Mouse (Mus musculus) embryonic facial prominence, embryonic 14.5 days (tissue): ENCODE data around the gene Mrps17. TPM values are rescaled to one million over a fixed set of nuclear protein-coding genes. Genes with fewer than 3 reads are reported as not detected.
A peak's percentile ranks its signal among the peaks of the same experiment; 100 is the strongest.
"Not testable (repeated sequence)": the region's sequence is repeated elsewhere in the genome, so short reads cannot be mapped to it uniquely, and the experiment has no call there.

ENCODE experiments used
- ATAC-seq: fragments of 200-750 bp; cut with Nextera tagmentation; 2 replicates; pipeline ENCODE4 v1.8.0; 2017; ENCODE audit warnings: low read depth, moderate number of reproducible peaks, moderate TSS enrichment
- DNase-seq: peaks from one replicate; pipeline ENCODE4 v3.0.0-alpha.2; 2015; ENCODE audit warnings: low spot score
- H3K27ac ChIP-seq: fragments of 300-500 bp; sonication (generic); replicated peaks from 2 replicates; pipeline ENCODE4 v1.5.1; 2014; ENCODE audit warnings: low read depth, mild to moderate bottlenecking, low read length, moderate library complexity
- H3K27me3 ChIP-seq: fragments of 300-500 bp; sonication (generic); replicated peaks from 2 replicates; pipeline ENCODE4 v1.6.1; 2014; ENCODE audit warnings: low read length; ENCODE audit not compliant: control insufficient read depth, insufficient read depth
- H3K36me3 ChIP-seq: fragments of 300-500 bp; sonication (generic); 2 replicates; pipeline ENCODE4 v1.6.1; 2014; ENCODE audit warnings: low read length, mixed read lengths; ENCODE audit not compliant: control insufficient read depth, insufficient read depth
- H3K4me1 ChIP-seq: fragments of 300-500 bp; sonication (generic); 2 replicates; pipeline ENCODE4 v1.6.1; 2014; ENCODE audit warnings: antibody characterized with exemption, low read length; ENCODE audit not compliant: control insufficient read depth, insufficient read depth
- H3K4me2 ChIP-seq: fragments of 300-500 bp; sonication (generic); 2 replicates; pipeline ENCODE4 v1.6.1; 2014; ENCODE audit warnings: low read depth, mild to moderate bottlenecking, low read length, moderate library complexity, mixed read lengths
- H3K4me3 ChIP-seq: fragments of 300-500 bp; sonication (generic); 2 replicates; pipeline ENCODE4 v1.5.1; 2014; ENCODE audit warnings: low read depth, mild to moderate bottlenecking, low read length
- H3K9ac ChIP-seq: fragments of 300-500 bp; sonication (generic); 2 replicates; pipeline ENCODE4 v1.6.1; 2014; ENCODE audit warnings: low read depth, mild to moderate bottlenecking, low read length, moderate library complexity, mixed read lengths
- H3K9me3 ChIP-seq: fragments of 300-500 bp; sonication (generic); 2 replicates; pipeline ENCODE4 v1.6.1; 2016; ENCODE audit warnings: low read length; ENCODE audit not compliant: control insufficient read depth
- WGBS: fragments of 180-500 bp; shearing (Covaris S2); extraction: QIAGEN DNeasy Blood & Tissue Kit; methylation state at CpG from one replicate; pipeline ENCODE4 v1.1.7; 2014; 5-methylcytosine and 5-hydroxymethylcytosine counted together
- polyA plus RNA-seq: library from polyadenylated mRNA; unstranded; fragments of >200 nt; fragmentation: Nextera tagmentation; extraction: Ambion mirVana; gene quantifications from 2 replicates; pipeline ENCODE4 v1.2.1, GENCODE M21; 2014

The Mrps17 gene
- polyA plus RNA-seq = 196 and 210 TPM in 2 replicates

DNA sequence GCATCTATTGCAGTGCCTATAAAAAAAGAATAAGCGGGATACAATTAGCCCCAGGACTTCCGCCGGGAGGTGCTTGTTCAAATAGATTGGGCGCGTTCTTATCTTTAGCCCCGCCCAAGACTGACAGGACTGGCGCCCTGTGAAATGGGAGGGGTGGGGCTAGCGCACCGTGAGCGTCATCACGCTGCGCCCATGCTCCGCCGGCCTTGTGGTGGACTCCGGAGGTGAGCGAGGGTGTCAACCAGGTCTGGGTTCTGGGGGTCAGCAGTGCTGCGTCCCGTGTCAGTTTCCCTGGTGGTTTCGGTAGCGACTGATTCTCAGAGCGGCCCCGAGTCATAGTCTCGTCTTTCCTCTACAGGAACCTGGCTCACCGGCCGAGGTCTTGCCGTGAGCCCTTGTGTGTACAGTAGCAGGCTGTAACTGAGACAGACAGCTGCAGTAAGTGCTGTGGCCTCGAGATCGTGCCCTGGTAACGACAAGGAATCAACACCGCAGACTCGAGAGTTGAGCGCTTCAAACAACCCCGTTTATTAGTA is at the start of gene Mrps17:
Gene Mrps17, plus strand, starts transcription at position 172 of the 536 bp plus-strand sequence.
- no peak within 1 kb of the TSS; the same call in 1 of the 2 replicates for H3K27ac ChIP-seq
- ATAC-seq = peak; percentile 98
- under 1% methylated on average over 33 of the region's 33 CpGs for WGBS
- no peaks in the 10 kb centered on the region for H3K9me3 ChIP-seq
- peaks cover 37% of the 10 kb centered on the region for H3K36me3 ChIP-seq
- peaks cover 5% of the 10 kb centered on the region; the same call in 1 of the 2 replicates for H3K4me1 ChIP-seq
- H3K4me3 ChIP-seq = peak within 1 kb of the TSS; percentile 90
- H3K9ac ChIP-seq = peak within 1 kb of the TSS; percentile 88
- peak within 1 kb of the TSS; percentile 75 for H3K4me2 ChIP-seq
- no peaks in the 10 kb centered on the region for H3K27me3 ChIP-seq
- DNase-seq = peak; percentile 98

DNA sequence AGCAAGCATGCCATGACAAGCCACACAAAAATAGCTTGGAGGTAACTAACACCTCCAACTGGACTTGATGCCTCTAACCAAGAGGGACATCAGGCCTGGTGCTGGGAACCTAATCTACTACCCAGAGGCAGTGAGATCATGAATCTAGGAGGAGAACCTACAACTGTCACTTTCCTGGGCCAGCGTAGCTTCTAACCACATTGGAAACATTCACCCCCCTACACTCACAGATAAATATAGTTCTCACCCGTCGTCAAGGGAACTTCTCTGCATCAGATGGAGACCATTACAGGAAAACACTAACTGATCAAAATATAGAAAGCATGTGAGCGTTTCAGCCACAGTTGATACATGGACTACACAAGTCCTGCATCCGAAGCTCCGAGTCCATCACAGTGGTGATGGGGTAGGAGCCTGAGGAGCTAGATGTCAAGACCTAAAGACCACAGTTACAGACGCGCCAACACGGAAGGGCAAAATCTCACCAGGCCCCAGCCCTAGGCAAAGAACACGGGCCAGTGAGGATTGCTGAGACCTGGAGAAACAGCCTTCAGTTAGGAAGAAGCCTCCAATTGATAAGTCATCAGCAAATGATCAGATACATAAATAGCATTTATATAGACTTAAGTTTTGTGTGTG is 48.9 kb upstream of the Mrps17 start:
- no peak overlapping the region for H3K9ac ChIP-seq
- no peak overlapping the region for H3K4me3 ChIP-seq
- H3K36me3 ChIP-seq = no peaks in the 10 kb centered on the region
- no peak overlapping the region for H3K4me2 ChIP-seq
- no peak for DNase-seq
- no peak overlapping the region for H3K27ac ChIP-seq
- H3K9me3 ChIP-seq = no peaks in the 10 kb centered on the region
- peaks cover 9% of the 10 kb centered on the region; the same call in 1 of the 2 replicates for H3K4me1 ChIP-seq
- ATAC-seq = no peak
- no peaks in the 10 kb centered on the region for H3K27me3 ChIP-seq
- 92% methylated on average over 10 of the region's 10 CpGs for WGBS

DNA sequence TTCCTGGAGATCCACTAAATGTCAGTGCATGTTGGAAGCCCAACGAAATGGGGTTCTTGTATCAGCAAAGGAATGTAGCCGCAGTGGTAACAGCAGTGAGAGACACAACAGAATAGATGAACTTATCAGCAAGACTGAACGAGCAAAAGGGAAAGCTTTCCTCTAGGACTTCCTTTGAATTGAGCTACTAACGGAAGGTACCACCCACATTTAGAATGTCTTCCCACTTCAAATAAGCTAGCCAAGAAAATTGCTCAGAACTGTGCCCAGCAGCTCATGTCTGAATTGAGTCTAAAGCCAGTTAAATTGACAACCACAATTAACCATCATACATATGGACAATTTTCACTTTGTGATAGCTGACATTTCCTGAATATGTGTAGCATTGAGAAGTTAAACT is 47.4 kb upstream of the Mrps17 start:
- Histone ChIP-seq H3K9me3 (no peaks in the 10 kb centered on the region), H3K4me3 (no peak overlapping the region), H3K36me3 (no peaks in the 10 kb centered on the region), H3K27me3 (no peaks in the 10 kb centered on the region), H3K4me1 (peaks cover 9% of the 10 kb centered on the region; the same call in 1 of the 2 replicates), H3K4me2 (no peak overlapping the region), H3K27ac (no peak overlapping the region), H3K9ac (no peak overlapping the region)
- ATAC-seq = no peak
- 86% methylated on average over 4 of the region's 4 CpGs for WGBS
- DNase-seq = no peak

DNA sequence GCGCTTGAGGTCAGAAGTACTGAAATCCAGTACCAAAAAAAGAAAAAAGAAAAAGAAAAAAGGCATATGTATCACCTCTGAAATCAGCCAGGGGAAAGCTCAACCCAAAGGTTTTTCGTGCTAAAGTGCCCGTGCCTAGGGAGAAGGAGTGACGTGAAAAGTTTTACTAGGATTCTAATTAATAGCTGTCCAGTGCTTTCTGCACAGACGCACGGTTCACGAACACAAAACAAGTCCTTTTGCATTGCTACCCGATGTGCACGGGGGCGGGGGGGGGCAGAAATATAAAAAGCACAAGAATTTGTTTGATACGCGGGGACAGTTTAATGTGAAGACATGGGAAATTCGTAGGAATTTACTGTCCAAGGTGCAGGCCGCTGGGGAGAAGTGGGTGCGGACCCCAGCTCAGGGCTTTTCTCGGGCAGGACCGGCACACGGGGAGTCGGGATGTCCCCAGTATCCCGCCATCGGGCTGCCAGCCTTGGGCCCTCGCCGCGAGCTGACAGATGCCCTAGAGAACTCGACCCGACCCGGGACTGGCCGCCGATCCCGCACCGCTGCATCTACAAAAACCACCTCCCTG is 45.8 kb upstream of the Mrps17 start:
- H3K9ac ChIP-seq = peak overlapping the region; percentile 84
- H3K9me3 ChIP-seq = peaks cover 5% of the 10 kb centered on the region; the same call in 1 of the 2 replicates
- H3K4me1 ChIP-seq = peaks cover 9% of the 10 kb centered on the region; the same call in 1 of the 2 replicates
- H3K27me3 ChIP-seq = no peaks in the 10 kb centered on the region
- ATAC-seq (peak; percentile 47), DNase-seq (no peak)
- WGBS = under 1% methylated on average over 24 of the region's 31 CpGs
- H3K4me3 ChIP-seq = peak overlapping the region; percentile 61
- peak overlapping the region; percentile 56 for H3K4me2 ChIP-seq
- H3K27ac ChIP-seq = no peak overlapping the region
- no peaks in the 10 kb centered on the region for H3K36me3 ChIP-seq

DNA sequence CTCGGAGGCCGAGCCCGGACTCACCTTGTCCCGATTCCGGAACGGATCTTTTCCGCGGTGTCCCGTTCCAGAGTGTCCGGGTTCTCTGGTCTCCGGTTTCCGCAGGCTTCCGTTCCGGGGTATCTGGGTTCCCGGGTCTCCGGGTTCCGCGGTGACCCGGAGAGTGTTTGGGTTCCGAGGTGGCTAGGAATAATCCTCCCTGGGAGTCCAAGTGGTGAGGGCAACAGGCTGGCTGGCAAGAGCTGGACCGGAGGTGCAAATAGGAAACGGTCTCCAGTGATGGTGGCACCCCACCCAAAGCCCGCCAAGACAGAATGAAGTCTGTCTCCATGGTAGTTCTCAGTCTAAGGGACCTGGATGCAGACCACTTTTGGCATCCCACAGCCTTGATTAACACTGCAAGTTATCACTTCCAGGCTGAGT is 45.2 kb upstream of the Mrps17 start, which contains the start of gene Zfp11:
Gene Zfp11, minus strand, starts transcription at position 64 of the 423 bp plus-strand sequence.
- Histone ChIP-seq H3K4me2 (peak within 1 kb of the TSS; percentile 56), H3K4me1 (peaks cover 9% of the 10 kb centered on the region; the same call in 1 of the 2 replicates), H3K9ac (peak within 1 kb of the TSS; percentile 84), H3K4me3 (peak within 1 kb of the TSS; percentile 61), H3K27ac (no peak within 1 kb of the TSS), H3K27me3 (no peaks in the 10 kb centered on the region), H3K9me3 (peaks cover 7% of the 10 kb centered on the region; the same call in 1 of the 2 replicates), H3K36me3 (no peaks in the 10 kb centered on the region)
- ATAC-seq (peak; percentile 94), DNase-seq (peak; percentile 85)
- under 1% methylated on average over 22 of the region's 23 CpGs for WGBS

DNA sequence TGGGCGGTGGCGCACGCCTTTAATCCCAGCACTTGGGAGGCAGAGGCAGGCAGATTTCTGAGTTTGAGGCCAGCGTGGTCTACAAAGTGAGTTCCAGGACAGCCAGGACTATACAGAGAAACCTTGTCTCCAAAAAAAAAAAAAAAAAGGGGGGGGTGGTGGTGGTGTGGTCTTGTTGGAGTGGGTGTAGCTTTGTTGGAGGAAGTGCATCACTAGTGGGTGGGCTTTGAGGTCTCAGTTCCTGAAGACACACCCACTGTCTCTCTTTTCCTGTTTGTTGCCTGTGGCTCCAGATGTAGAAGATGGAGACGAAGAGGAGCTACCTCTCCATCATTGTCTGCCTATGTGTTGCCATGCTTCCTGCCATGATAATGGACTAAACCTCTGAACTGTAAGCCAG is 30.2 kb upstream of the Mrps17 start:
- H3K4me2 ChIP-seq, H3K36me3 ChIP-seq, DNase-seq, H3K9ac ChIP-seq, ATAC-seq, H3K27me3 ChIP-seq, H3K9me3 ChIP-seq, H3K4me1 ChIP-seq, H3K27ac ChIP-seq, H3K4me3 ChIP-seq: not testable (repeated sequence)
- 92% methylated on average over 5 of the region's 5 CpGs for WGBS

DNA sequence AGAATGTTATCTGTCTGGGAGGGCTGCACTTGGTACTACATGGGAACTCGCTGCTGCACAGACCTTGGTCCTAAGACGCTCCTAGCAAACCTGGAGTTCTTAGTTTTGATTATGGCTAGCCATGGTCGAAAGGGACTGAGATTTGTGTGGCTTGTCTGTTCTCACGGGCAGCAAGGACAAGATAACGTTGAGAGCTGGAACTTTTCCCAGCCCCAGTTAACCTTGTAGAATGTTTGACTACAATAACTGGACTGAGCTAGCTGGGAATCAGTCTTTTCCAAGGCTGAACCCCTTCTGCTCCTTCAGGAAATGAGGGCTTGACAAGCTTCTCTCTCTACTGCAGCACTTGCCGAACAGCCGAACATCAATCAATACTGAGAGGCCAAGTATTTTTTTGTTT is 27.7 kb upstream of the Mrps17 start:
- H3K4me3 ChIP-seq = no peak overlapping the region
- no peaks in the 10 kb centered on the region for H3K9me3 ChIP-seq
- DNase-seq (no peak), ATAC-seq (no peak)
- no peaks in the 10 kb centered on the region for H3K4me1 ChIP-seq
- H3K4me2 ChIP-seq = no peak overlapping the region
- no peak overlapping the region for H3K27ac ChIP-seq
- 84% methylated on average over 7 of the region's 7 CpGs for WGBS
- no peaks in the 10 kb centered on the region for H3K27me3 ChIP-seq
- no peak overlapping the region for H3K9ac ChIP-seq
- no peaks in the 10 kb centered on the region for H3K36me3 ChIP-seq

DNA sequence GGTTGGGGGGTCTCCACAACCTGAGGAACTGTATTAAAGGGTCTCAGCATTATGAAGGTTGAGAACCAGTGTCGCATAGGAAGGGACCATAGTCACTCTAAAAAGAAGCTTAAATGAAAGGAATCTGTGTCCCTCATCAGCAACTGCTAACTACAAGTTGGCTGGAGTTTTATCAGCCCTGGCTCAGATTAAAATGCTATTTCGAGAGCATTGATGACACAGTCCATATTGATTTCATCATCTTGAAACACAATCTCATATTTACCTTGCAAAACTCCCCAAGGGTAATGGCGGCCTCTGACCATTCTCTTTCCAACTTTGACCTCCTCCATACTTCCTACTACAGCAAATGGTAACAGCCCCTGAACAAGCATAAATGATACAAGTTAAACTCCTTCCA is 24.8 kb upstream of the Mrps17 start:
- 69% methylated on average over 3 of the region's 3 CpGs for WGBS
- Histone ChIP-seq H3K36me3 (no peaks in the 10 kb centered on the region), H3K9ac (no peak overlapping the region), H3K4me3 (no peak overlapping the region), H3K9me3 (no peaks in the 10 kb centered on the region), H3K27ac (no peak overlapping the region), H3K27me3 (no peaks in the 10 kb centered on the region; the same call in 1 of the 2 replicates), H3K4me1 (no peaks in the 10 kb centered on the region), H3K4me2 (no peak overlapping the region)
- no peak for ATAC-seq
- no peak for DNase-seq
